Mouse (Mus musculus): Measurements from ENCODE around the gene Gnb5.

- TF ChIP-seq CTCF (conservative IDR thresholded peaks at IDR 0.05 in 1 of 2, IDR thresholded peaks at IDR 0.05 in 1 of 2; ENCODE audit: low read depth in 2 of 2, low read length in 2 of 2): no peak
- TF ChIP-seq SIN3A (IDR thresholded peaks at IDR 0.05; ENCODE audit: low read length): no peak
- TF ChIP-seq MAX (IDR thresholded peaks at IDR 0.05; ENCODE audit: low read length): no peak
- no peak for TF ChIP-seq MAFK (IDR thresholded peaks at IDR 0.05; ENCODE audit: insufficient replicate concordance, low read length)
- TF ChIP-seq ZC3H11A (IDR thresholded peaks at IDR 0.05; ENCODE audit: low read depth, low read length): no peak
- TF ChIP-seq USF2 (conservative IDR thresholded peaks at IDR 0.05; ENCODE audit: low read depth, low read length): no peak
- TF ChIP-seq POLR2A (IDR thresholded peaks at IDR 0.05; ENCODE audit: low read depth, low read length): no peak
- TF ChIP-seq HCFC1 (IDR thresholded peaks at IDR 0.05; ENCODE audit: low read depth, low read length): no peak
- TF ChIP-seq SMC3 (IDR thresholded peaks at IDR 0.05; ENCODE audit: low read depth, low read length): no peak
- no peak for TF ChIP-seq E2F4 (IDR thresholded peaks at IDR 0.05; ENCODE audit: insufficient replicate concordance, low read depth, low read length)
Observed at GRCm38 (mm10) chr9:75378774-75379173, 72.7 kb downstream of the Gnb5 start.
